Mouse (Mus musculus) intestine, postnatal 0 days (tissue): Measurements from ENCODE around the gene Glg1. TPM values are rescaled to one million over a fixed set of nuclear protein-coding genes. Genes with fewer than 3 reads are reported as not detected.
A peak's percentile ranks its signal among the peaks of the same experiment; 100 is the strongest.
"Not testable (repeated sequence)": the region's sequence is repeated elsewhere in the genome, so short reads cannot be mapped to it uniquely, and the experiment has no call there.

Source experiments
- ATAC-seq: fragments of 200-750 bp; cut with Nextera tagmentation; 2 replicates; pipeline ENCODE4 v1.8.0; 2017; ENCODE audit warnings: mild to moderate bottlenecking, moderate TSS enrichment, moderate library complexity
- H3K27ac ChIP-seq: fragments of 300-500 bp; sonication (generic); 2 replicates; pipeline ENCODE4 v1.5.1; 2014; ENCODE audit warnings: mild to moderate bottlenecking, low read depth, low read length, moderate library complexity
- H3K27me3 ChIP-seq: fragments of 300-500 bp; sonication (generic); replicated peaks from 2 replicates; pipeline ENCODE4 v1.6.1; 2014; ENCODE audit warnings: low read length, mixed read lengths; ENCODE audit not compliant: control insufficient read depth, insufficient read depth
- H3K36me3 ChIP-seq: fragments of 300-500 bp; sonication (generic); 2 replicates; pipeline ENCODE4 v1.6.1; 2014; ENCODE audit warnings: mild to moderate bottlenecking, moderate library complexity; ENCODE audit not compliant: control insufficient read depth, insufficient read depth
- H3K4me1 ChIP-seq: fragments of 300-500 bp; sonication (generic); replicated peaks from 2 replicates; pipeline ENCODE4 v1.6.1; 2014; ENCODE audit warnings: antibody characterized with exemption, low read length, mixed read lengths; ENCODE audit not compliant: control insufficient read depth, insufficient read depth
- H3K4me2 ChIP-seq: fragments of 300-500 bp; sonication (generic); replicated peaks from 2 replicates; pipeline ENCODE4 v1.6.1; 2014; ENCODE audit warnings: low read depth, mild to moderate bottlenecking, moderate library complexity
- H3K4me3 ChIP-seq: fragments of 300-500 bp; sonication (generic); 2 replicates; pipeline ENCODE4 v1.5.1; 2014; ENCODE audit warnings: low read depth, low read length
- H3K9ac ChIP-seq: fragments of 300-500 bp; sonication (generic); 2 replicates; pipeline ENCODE4 v1.6.1; 2014; ENCODE audit warnings: mild to moderate bottlenecking, low read depth, low read length
- H3K9me3 ChIP-seq: fragments of 300-500 bp; sonication (generic); 2 replicates; pipeline ENCODE4 v1.6.1; 2016; ENCODE audit warnings: mixed run types; ENCODE audit not compliant: control insufficient read depth
- CTCF ChIP-seq: sonication (generic); IDR thresholded peaks from 2 replicates; pipeline ENCODE4 v1.5.1; 2016; ENCODE audit warnings: low read depth, mild to moderate bottlenecking, control low read depth, antibody characterized with exemption, moderate library complexity
- WGBS: fragments of 180-500 bp; shearing (Covaris S2); extraction: QIAGEN DNeasy Blood & Tissue Kit; methylation state at CpG from one replicate; pipeline ENCODE4 v1.1.7; 2014; 5-methylcytosine and 5-hydroxymethylcytosine counted together
- polyA plus RNA-seq: library from polyadenylated mRNA; unstranded; fragments of >200 nt; fragmentation: Nextera tagmentation; extraction: Ambion mirVana; gene quantifications from 2 replicates; pipeline ENCODE4 v1.2.1, GENCODE M21; 2015

Gene Glg1
- polyA plus RNA-seq, result 26.5 and 29.1 TPM in 2 replicates

- Histone ChIP-seq H3K9ac (peak within 1 kb of the TSS; percentile 90), H3K27me3 (no peaks in the 10 kb centered on the region), H3K36me3 (no peaks in the 10 kb centered on the region), H3K4me2 (peak within 1 kb of the TSS; percentile 73), H3K4me1 (no peaks in the 10 kb centered on the region), H3K9me3 (no peaks in the 10 kb centered on the region), H3K27ac (peak within 1 kb of the TSS; percentile 100), H3K4me3 (peak within 1 kb of the TSS; percentile 91)
- WGBS, result under 1% methylated on average over 67 of the region's 76 CpGs
- TF ChIP-seq CTCF, result no peak
- ATAC-seq, result peak; percentile 96
Measured at GRCm38 (mm10) chr8:111258631-111259407, at the start of gene Glg1. Gene Glg1 (minus strand): TSS chr8:111259216.

- no peak for TF ChIP-seq CTCF
- Histone ChIP-seq H3K4me3 (no peak overlapping the region), H3K9ac (no peak overlapping the region), H3K4me2 (no peak overlapping the region), H3K27ac (no peak overlapping the region), H3K27me3 (no peaks in the 10 kb centered on the region), H3K36me3 (no peaks in the 10 kb centered on the region), H3K4me1 (no peaks in the 10 kb centered on the region), H3K9me3 (no peaks in the 10 kb centered on the region)
- WGBS, result 37% methylated on average over 5 of the region's 5 CpGs
- no peak for ATAC-seq
Measured at GRCm38 (mm10) chr8:111305031-111305730, 46.2 kb upstream of the Glg1 start.

DNA sequence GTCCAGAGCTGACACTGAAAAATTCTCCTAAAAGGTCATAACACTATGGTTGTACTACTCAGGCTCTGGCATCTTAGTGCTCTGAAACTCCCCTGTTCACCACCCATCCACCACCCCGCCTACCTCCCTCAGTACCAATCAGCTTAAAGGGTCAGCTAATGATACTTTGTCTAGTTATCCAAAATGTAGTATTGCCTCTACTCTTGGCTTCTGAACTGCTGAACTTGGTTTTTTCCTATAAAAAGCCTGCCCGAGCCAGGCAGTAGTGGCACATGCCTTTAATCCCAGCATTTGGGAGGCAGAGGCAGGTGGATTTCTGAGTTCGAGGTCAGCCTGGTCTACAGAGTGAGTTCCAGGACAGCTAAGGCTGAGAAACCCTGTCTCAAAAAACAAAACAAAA is 45.3 kb upstream of the Glg1 start:
- ATAC-seq, result no peak
- Histone ChIP-seq H3K27ac (no peak overlapping the region), H3K4me3 (no peak overlapping the region), H3K9ac (no peak overlapping the region), H3K9me3 (no peaks in the 10 kb centered on the region), H3K4me1 (no peaks in the 10 kb centered on the region), H3K27me3 (no peaks in the 10 kb centered on the region), H3K4me2 (no peak overlapping the region), H3K36me3 (no peaks in the 10 kb centered on the region)
- no peak for TF ChIP-seq CTCF
- 93% methylated on average over 3 of the region's 3 CpGs for WGBS

DNA sequence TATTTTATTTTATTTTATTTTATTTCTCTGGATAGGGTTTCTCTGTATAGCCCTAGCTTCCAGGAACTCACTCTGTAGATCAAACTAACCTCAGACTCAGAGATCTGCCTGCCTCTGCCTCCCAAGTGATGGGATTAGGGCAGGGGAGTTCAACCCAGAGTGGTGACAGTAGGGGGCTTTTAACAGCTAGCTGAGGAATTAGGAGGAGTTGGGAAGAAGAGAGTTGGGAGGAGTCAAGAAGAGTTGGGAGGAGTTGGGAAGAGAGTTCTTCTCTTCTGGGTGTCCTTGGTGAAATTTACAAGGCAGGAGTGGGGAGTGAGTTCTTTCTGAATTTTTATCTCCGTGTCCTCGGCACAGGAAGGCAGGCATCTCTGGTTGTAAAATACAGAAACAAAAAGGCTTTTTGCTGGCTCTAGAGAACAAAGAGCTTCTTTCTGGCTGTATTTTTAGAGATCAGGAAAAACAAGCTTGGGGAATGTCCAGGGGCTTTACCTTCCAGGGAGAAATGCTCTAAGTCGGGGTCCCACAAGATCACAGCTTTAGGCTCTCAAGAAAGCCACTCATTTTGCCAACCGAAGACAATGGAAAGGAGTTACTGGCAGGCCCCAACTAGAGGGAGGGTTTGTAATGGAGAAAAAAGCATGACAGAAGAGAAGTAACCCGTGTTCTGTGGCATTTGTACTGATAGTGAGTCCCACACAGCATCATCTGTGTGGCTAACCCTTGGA is 44.2 kb upstream of the Glg1 start:
- H3K27me3 ChIP-seq, ATAC-seq, H3K36me3 ChIP-seq, H3K4me3 ChIP-seq, H3K27ac ChIP-seq, H3K4me1 ChIP-seq, H3K4me2 ChIP-seq, H3K9ac ChIP-seq, H3K9me3 ChIP-seq: not testable (repeated sequence)
- 75% methylated on average over 5 of the region's 5 CpGs for WGBS

GRCm38 (mm10) chr8:111300597-111301546 is 41.9 kb upstream of the Glg1 start:
- no peaks in the 10 kb centered on the region for H3K4me1 ChIP-seq
- no peaks in the 10 kb centered on the region for H3K9me3 ChIP-seq
- no peaks in the 10 kb centered on the region for H3K27me3 ChIP-seq
- no peak for ATAC-seq
- no peak overlapping the region for H3K27ac ChIP-seq
- H3K4me2 ChIP-seq, result peak overlapping the region; percentile 73
- peak overlapping the region; percentile 95; the same call in 1 of the 2 replicates for H3K4me3 ChIP-seq
- 63% methylated on average over 11 of the region's 11 CpGs for WGBS
- peak; percentile 61 for TF ChIP-seq CTCF
- H3K9ac ChIP-seq, result no peak overlapping the region
- H3K36me3 ChIP-seq, result no peaks in the 10 kb centered on the region
